ENCODE assay signal across 11 mouse cellular contexts in the genomic region with DNA sequence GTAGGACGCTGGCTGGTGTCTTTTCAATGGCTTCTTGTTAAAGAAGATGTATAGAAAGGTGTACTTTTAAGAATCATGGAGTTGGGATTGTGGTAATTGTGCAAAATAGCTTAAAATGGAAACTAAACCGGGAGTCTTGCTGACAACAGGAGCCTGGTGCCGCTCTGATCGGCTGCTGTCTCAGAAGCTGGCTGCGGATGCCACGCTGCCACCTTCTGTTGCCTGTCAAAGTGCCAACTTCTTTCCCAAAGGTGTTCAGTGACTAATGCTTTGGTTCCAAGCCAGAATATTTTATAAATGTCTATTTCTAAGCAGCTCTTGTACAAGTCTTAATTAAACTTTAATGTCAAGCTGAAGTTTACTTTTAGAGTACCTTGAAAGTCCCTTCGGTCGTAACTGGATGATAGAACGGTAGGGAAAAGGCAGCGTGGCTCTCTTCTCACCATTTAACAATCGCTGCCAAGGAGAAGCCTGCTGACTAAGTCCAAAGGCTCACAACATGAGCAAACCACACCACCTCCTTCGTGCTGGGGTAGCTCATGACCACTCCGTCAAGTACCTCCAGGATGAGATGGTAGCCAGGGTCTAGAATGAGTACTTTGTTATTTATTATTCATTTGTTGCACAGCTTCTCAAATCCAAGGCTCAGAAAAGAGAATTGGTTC. TPM values are rescaled to one million over a fixed set of nuclear protein-coding genes. Genes with fewer than 3 reads are reported as not detected.
DNase-seq lines count a peak whose midpoint lies in the region; TF ChIP-seq lines count a peak whose summit lies in the region.
"Had no signal": no experiment of that assay in that cellular context is flagged by ENCODE, and none has a peak within 500 bp of the region (broad histone marks: within the 10 kb centered on the region; RNA-seq: fewer than 3 reads in every experiment).

No protein-coding gene starts in this region.

- H3K27ac ChIP-seq in layer of hippocampus, adult 2 months = peak overlapping the region; percentile 65
- H3K27ac ChIP-seq: heart, embryonic 13.5 days had no signal

- H3K4me3 ChIP-seq in layer of hippocampus, adult 2 months = no peak overlapping the region
- H3K4me3 ChIP-seq: heart, embryonic 13.5 days had no signal

- intact Hi-C loops in left cerebral cortex, postnatal 4 days (cut with DNase I) = no loop called here

- DNase-seq in layer of hippocampus, adult 2 months (ENCODE audit: low spot score in 2 of 2) = peak in 1 of 2 experiments; percentile 43
- DNase-seq in layer of hippocampus, postnatal 10 days (ENCODE audit: low spot score in 2 of 2) = no peak
- DNase-seq in cerebellum, adult 11 months = peak; percentile 56
- DNase-seq in cerebellum, postnatal 10 days = peak; percentile 85 to 91
- DNase-seq in left cerebral cortex, postnatal 4 days = peak; percentile 62
- no peak for DNase-seq in ovary, postnatal 14 days (ENCODE audit: low spot score)
- DNase-seq in spleen, postnatal 4 days (ENCODE audit: low spot score in 2 of 2) = no peak
- DNase-seq: kidney, adult 11 months; lung, postnatal 14 days; thymus, postnatal 14 days had no signal

- no peak for TF ChIP-seq CTCF in layer of hippocampus, adult 2 months (conservative IDR thresholded peaks at IDR 0.05)

RNA-seq across cellular contexts. Expression of a gene that starts 54.4 kb away (rescaled TPM):
- 10 to 100 TPM; 25.9 to 28.6 TPM for total RNA-seq in layer of hippocampus, adult 2 months (2021)
- total RNA-seq in layer of hippocampus, postnatal 10 days (2021) = 10 to 100 TPM; 16.5 to 18.1 TPM
- 10 to 100 TPM in 1 of 2 experiments, 1 to 10 TPM in 1; 9.0 to 10.6 TPM for total RNA-seq in left cerebral cortex, postnatal 4 days (2021)

Comparison
In these comparisons a context has a peak if more than half of its experiments do, and no peak if none do; other contexts are left out.
1. DNase-seq: peak in cerebellum, adult 11 months (single experiment), cerebellum, postnatal 10 days (2 of 2) and left cerebral cortex, postnatal 4 days (single experiment); none in layer of hippocampus, postnatal 10 days (0 of 2), ovary, postnatal 14 days (single experiment) and spleen, postnatal 4 days (0 of 2).